Mouse (Mus musculus): ENCODE measurements at regions not wholly inside any gene's neighbourhood (a gene's known extent, or its start where the extent isn't known, plus 50 kb on each side); places are given as distances from the start of the nearest gene placed in this dataset.

- DNase-seq, result no peak
These were observed 109.1 kb downstream of the 2410131K14Rik start for GRCm38 (mm10) chr5:118354127-118354526.

GRCm38 (mm10) chr5:118354871-118355270, 109.8 kb downstream of the 2410131K14Rik start:
- no peak for DNase-seq

GRCm38 (mm10) chr5:118355287-118355686, 110.3 kb downstream of the 2410131K14Rik start:
- DNase-seq, result no peak

GRCm38 (mm10) chr5:118355691-118356337, 110.8 kb downstream of the 2410131K14Rik start:
- DNase-seq, result no peak

GRCm38 (mm10) chr5:118359646-118360373, 114.8 kb downstream of the 2410131K14Rik start:
- DNase-seq, result no peak

GRCm38 (mm10) chr5:118360374-118361064, 115.5 kb downstream of the 2410131K14Rik start:
- DNase-seq, result no peak

GRCm38 (mm10) chr5:118361133-118361852, 116.3 kb downstream of the 2410131K14Rik start:
- DNase-seq, result no peak

GRCm38 (mm10) chr5:118361853-118362406, 116.9 kb downstream of the 2410131K14Rik start:
- no peak for DNase-seq

- no peak for DNase-seq
These were observed 117.7 kb downstream of the 2410131K14Rik start for GRCm38 (mm10) chr5:118362738-118363137.

- DNase-seq, result no peak
These were observed 118.1 kb downstream of the 2410131K14Rik start for GRCm38 (mm10) chr5:118363154-118363553.

GRCm38 (mm10) chr5:118364646-118365045, 119.6 kb downstream of the 2410131K14Rik start:
- no peak for DNase-seq

GRCm38 (mm10) chr5:118365196-118365595, 120.2 kb downstream of the 2410131K14Rik start:
- DNase-seq, result no peak

- DNase-seq, result no peak
These were observed 120.6 kb downstream of the 2410131K14Rik start for GRCm38 (mm10) chr5:118365651-118366050.

GRCm38 (mm10) chr5:118367047-118367446, 122.0 kb downstream of the 2410131K14Rik start:
- no peak for DNase-seq

- no peak for DNase-seq
These were observed 128.6 kb downstream of the 2410131K14Rik start for GRCm38 (mm10) chr5:118373581-118373981.

GRCm38 (mm10) chr5:118374968-118375367, 129.9 kb downstream of the 2410131K14Rik start:
- no peak for DNase-seq

GRCm38 (mm10) chr5:118375916-118376315, 130.9 kb downstream of the 2410131K14Rik start:
- DNase-seq, result no peak

- DNase-seq, result no peak
These were observed 131.5 kb downstream of the 2410131K14Rik start for GRCm38 (mm10) chr5:118376478-118376877.

- DNase-seq, result no peak
These were observed 132.4 kb downstream of the 2410131K14Rik start for GRCm38 (mm10) chr5:118377402-118377848.

GRCm38 (mm10) chr5:118379245-118380051, 134.4 kb downstream of the 2410131K14Rik start:
- no peak for DNase-seq

- DNase-seq, result no peak
These were observed 135.0 kb downstream of the 2410131K14Rik start for GRCm38 (mm10) chr5:118380052-118380421.

Data from cerebellum, postnatal 25 days (tissue).